Mouse (Mus musculus): ENCODE data around the gene Fanci.

Fanci gene

GRCm38 (mm10) chr7:79464776-79465420 is 73.2 kb downstream of the Fanci start:
- DNase-seq (ENCODE audit: low spot score in 2 of 2) = peak; percentile 28 to 77

- peak; percentile 66 to 88 for DNase-seq (ENCODE audit: low spot score in 2 of 2)
These were observed 73.8 kb downstream of the Fanci start for GRCm38 (mm10) chr7:79465461-79466044.

- DNase-seq (ENCODE audit: low spot score in 2 of 2) = peak; percentile 98 to 100
These were observed 74.5 kb downstream of the Fanci start, which contains the start of gene Polg for GRCm38 (mm10) chr7:79466053-79466901. TSS of gene Polg (minus strand) at chr7:79466362.

- no peak for DNase-seq (ENCODE audit: low spot score in 2 of 2)
These were observed 76.2 kb downstream of the Fanci start for GRCm38 (mm10) chr7:79467951-79468350.

- no peak for DNase-seq (ENCODE audit: low spot score in 2 of 2)
These were observed 77.3 kb downstream of the Fanci start for GRCm38 (mm10) chr7:79468994-79469393.

- DNase-seq (ENCODE audit: low spot score in 2 of 2) = no peak
These were observed 78.0 kb downstream of the Fanci start for GRCm38 (mm10) chr7:79469766-79470165.

GRCm38 (mm10) chr7:79470718-79471117 is 79.0 kb downstream of the Fanci start:
- no peak for DNase-seq (ENCODE audit: low spot score in 2 of 2)

- DNase-seq (ENCODE audit: low spot score in 2 of 2) = no peak
These were observed 79.7 kb downstream of the Fanci start for GRCm38 (mm10) chr7:79471436-79471835.

GRCm38 (mm10) chr7:79472792-79473191 is 81.1 kb downstream of the Fanci start:
- no peak for DNase-seq (ENCODE audit: low spot score in 2 of 2)

GRCm38 (mm10) chr7:79473496-79474194 is 81.9 kb downstream of the Fanci start:
- DNase-seq (ENCODE audit: low spot score in 2 of 2) = no peak

GRCm38 (mm10) chr7:79474831-79475399 is 83.2 kb downstream of the Fanci start:
- DNase-seq (ENCODE audit: low spot score in 2 of 2) = peak in 1 of 2 experiments; percentile 11

- DNase-seq (ENCODE audit: low spot score in 2 of 2) = no peak
These were observed 94.8 kb downstream of the Fanci start for GRCm38 (mm10) chr7:79486528-79486927.

GRCm38 (mm10) chr7:79493915-79494314 is 102.2 kb downstream of the Fanci start:
- DNase-seq (ENCODE audit: low spot score in 2 of 2) = no peak

GRCm38 (mm10) chr7:79495988-79496815 is 104.5 kb downstream of the Fanci start:
- DNase-seq (ENCODE audit: low spot score in 2 of 2) = peak; percentile 76 to 93

GRCm38 (mm10) chr7:79496816-79497328 is 105.1 kb downstream of the Fanci start:
- DNase-seq (ENCODE audit: low spot score in 2 of 2) = no peak

GRCm38 (mm10) chr7:79497701-79498115 is 106.0 kb downstream of the Fanci start:
- no peak for DNase-seq (ENCODE audit: low spot score in 2 of 2)

- no peak for DNase-seq (ENCODE audit: low spot score in 2 of 2)
These were observed 106.6 kb downstream of the Fanci start for GRCm38 (mm10) chr7:79498356-79498755.

GRCm38 (mm10) chr7:79498965-79499595 is 107.4 kb downstream of the Fanci start:
- peak; percentile 34 to 75 for DNase-seq (ENCODE audit: low spot score in 2 of 2)

All from spleen, postnatal 4 days (tissue).